Mouse (Mus musculus) E14TG2a.4 (cell line): Measurements from ENCODE around the gene Capg.

ENCODE experiments used
- CTCF ChIP-seq: conservative IDR thresholded peaks from 2 replicates; pipeline ENCODE4 v1.5.1; 2014; ENCODE audit warnings: low read length
- NANOG ChIP-seq: IDR thresholded peaks from 2 replicates; pipeline ENCODE4 v1.6.1; 2014; ENCODE audit warnings: borderline replicate concordance, low read length, mixed read lengths
- POU5F1 ChIP-seq: IDR thresholded peaks from 2 replicates; pipeline ENCODE4 v1.6.1; 2014; ENCODE audit warnings: low read length, borderline replicate concordance

DNA sequence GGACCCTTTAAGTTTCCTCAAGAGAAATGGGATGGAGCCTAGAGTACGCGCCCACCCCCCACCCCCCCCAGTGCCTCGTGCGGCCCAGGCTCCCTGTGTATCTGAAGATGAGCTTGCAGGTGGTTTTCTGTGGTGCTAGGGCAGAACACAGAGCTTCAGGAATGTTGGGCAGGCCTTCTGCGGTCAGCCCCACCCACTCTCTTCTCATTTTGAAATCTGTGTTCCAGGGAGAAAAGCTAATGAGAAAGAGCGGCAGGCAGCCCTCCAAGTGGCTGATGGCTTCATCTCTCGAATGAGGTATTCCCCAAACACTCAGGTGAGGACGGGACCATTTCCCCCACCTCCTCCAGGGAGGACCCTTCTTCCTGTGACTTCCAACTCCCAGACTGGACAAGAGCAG is 16.6 kb downstream of the Capg start:
- TF ChIP-seq CTCF, result no peak
- TF ChIP-seq POU5F1, result no peak
- no peak for TF ChIP-seq NANOG
